Mouse (Mus musculus) heart, postnatal 10 days (tissue): ENCODE results near the gene Tmeff1. TPM values are rescaled to one million over a fixed set of nuclear protein-coding genes. Genes with fewer than 3 reads are reported as not detected.

Experiments
- DNase-seq, 2 experiments: peaks; one replicate each; pipeline ENCODE4 v3.0.0; 2021
- intact Hi-C: fragments of 180-260 bp; cut with DNase I; formaldehyde crosslinking; loops from one replicate; pipeline ENCODE4 v1.15.1; 2025
- total RNA-seq, 2 experiments: library from RNA; stranded (reverse); gene quantifications; 2 replicates each; pipeline ENCODE4 v1.2.3; 2021

The Tmeff1 gene
- 10 to 100 TPM; 22.4 to 23.3 TPM for total RNA-seq

DNA sequence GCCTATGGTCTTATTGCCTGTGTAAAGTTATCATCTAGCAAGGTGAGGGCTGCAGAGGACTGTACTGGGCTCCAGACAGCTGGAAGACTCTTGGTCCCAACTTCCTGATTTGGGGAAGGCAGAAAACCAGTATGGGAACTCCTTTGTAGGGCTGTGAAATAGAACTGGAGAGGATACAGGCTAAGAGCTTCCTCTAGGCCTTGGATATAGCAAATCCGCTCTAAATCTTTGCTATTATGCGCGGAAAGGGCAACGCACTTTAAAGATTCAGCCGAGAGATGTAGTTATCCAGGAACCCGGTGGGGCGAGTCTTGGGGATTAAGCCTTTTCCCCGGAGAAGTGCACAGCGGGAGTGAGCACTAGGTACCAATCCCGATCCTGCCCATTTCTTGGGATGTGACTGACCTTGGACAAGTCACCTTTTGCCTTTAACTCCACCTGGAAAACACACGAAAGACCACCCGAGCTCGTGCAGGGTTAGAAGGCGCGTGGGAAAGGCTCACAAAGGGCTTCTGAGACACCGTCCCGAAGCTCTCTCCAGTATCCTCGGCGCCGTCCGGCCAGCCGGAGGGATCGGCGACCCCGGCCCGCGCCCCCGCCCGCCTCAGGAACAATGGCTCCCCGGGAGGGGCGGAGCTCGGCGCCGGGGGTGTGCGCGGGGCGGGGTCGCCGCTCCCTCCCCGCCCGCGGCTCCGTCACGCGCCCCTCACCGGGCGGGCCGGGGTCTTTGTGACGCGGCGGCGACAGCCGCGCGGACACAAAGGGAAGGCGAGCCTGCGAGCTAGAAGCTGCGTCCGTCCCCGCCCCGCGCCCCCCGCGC lies at the start of gene Tmeff1:
TSS of gene Tmeff1 (plus strand) at position 754 of the 820 bp plus-strand sequence.
- intact Hi-C loops: loop anchor here (2.0 to 5.0 kb wide), 2 partner anchors 84 to 98 kb away; no protein-coding TSS in a partner anchor
- DNase-seq: peak; percentile 48 to 51

DNA sequence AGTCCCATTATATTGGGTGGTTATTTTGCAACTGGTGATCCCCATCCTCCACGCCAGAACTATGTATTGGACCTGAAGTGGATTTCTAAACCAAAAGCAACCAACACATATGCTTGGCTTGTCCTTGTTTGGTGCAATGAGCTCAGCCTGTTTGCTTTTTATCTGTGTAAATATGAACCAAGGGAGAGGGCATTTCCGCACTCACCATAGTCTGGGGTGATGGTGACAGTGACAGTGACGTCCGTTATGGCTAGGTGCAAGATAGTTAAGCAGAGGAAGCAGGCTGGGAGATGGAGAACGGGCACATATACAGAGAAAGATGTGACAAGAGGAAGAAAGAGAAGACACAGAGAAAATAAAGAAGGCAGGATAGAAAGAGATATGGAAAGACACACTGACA lies 48.7 kb upstream of the Tmeff1 start:
- intact Hi-C loops: no loop called here
- DNase-seq: no peak

DNA sequence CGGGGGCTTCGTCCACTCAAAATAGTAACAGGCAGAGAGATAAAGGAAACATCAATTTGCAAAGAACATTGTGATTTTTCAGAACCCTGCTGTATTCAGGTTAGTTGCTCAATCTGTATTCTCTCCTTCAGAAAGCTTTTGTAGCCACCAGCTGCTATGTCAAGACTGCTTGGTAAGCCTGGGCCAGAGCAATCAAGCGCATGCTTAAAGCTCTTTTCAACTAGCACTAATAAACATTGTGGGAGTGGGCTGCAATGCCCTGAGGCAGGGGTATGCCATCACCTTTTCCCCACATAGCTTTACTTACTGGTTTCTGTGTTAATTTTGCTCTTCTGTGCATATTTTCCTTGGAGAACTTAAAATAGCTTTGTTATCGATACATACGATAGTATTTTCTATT lies 48.0 kb upstream of the Tmeff1 start:
- intact Hi-C loops: no loop called here
- no peak for DNase-seq

DNA sequence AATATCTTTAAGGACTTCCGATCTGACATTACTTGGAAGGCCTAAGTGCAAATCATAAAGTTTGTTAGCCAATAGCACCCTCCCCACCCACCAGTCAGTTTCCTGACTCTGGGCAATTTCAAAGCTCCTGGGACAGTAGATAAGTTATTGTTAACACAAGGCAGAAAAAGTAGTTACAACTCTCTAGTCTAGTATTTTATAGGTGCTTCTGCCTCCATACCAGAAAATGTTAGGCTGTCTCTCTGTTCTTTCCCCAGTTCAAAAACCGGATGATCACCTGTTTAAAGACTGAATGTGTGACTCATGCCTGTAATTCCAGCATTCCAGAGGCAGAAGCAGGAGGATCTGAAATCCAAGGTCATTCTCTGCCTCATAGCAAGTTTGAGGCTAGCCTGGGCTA lies 46.4 kb upstream of the Tmeff1 start:
- intact Hi-C loops: no loop called here
- no peak for DNase-seq

DNA sequence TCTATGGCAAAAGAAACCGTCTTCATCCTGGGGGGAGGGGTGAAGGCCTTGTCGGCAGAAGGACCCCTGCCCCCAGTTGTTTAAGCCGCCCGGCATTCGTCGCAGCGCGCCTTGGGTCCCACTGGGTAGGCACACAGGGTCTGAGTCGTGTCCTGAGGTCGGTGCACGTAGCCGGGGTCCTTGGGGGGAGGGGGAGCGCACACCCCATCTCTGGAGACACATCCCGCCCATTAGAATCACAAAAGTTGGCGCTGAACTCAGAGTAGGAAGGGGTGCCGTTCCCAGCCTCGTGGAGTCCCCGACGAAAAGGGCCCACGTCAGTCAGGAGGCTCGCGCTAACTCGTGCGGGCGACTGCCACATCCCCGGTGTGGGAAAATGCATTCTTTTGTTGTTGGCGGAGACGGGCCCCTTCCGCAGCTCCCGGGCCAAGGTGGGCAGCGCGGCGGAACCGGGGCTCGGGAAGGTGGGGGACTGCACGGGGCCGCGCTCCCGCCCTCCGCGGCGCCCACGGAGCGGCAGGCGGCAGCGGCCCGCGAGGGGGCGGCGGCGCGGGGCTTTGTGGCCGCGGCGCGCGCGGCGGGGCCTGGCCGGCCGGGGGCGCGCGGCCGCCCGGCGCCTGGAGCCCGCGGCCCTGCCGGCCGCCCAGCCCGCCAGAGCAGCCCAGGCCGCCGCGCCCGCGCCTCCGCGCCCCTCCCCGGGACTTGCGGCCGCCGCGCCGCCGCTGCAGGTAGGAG lies 45.0 kb upstream of the Tmeff1 start, which contains the start of gene Msantd3:
TSS of gene Msantd3 (plus strand) at position 95 of the 735 bp plus-strand sequence.
- intact Hi-C loops: loop anchor here (2.0 to 5.0 kb wide), 3 partner anchors 37 to 127 kb away; partner anchors contain the start of gene Tex10
- DNase-seq: peak; percentile 68 to 76

DNA sequence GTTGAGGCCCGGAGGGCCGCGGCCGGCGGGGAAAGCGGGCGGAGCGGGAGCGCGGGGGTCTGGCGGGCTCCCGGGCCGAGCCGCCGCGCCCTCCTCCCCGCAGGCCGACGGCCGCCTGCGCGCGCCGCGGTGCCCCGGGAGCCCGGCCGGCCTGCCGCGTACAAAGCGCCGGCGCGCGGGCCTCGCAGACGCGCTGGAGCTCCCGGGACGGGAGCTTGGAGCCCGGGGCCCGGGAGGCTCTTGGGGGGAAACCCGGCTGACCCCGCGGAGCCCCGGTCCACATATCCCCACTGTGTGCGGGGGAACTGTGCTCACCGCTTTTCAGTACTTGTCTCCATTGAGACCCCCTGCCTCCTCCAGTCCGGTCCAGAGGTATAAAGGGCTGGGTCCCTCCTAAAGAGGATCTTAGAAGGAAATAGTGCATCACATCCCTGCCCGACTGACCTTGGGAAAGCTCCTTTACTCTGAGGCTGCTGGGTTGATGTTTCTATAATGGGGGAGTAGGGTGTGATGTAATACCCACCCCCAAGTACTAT lies 44.3 kb upstream of the Tmeff1 start:
- peak; percentile 61 to 65 for DNase-seq
- intact Hi-C loops: loop anchor here (2.0 to 5.0 kb wide), 3 partner anchors 37 to 127 kb away; partner anchors contain the start of gene Tex10

DNA sequence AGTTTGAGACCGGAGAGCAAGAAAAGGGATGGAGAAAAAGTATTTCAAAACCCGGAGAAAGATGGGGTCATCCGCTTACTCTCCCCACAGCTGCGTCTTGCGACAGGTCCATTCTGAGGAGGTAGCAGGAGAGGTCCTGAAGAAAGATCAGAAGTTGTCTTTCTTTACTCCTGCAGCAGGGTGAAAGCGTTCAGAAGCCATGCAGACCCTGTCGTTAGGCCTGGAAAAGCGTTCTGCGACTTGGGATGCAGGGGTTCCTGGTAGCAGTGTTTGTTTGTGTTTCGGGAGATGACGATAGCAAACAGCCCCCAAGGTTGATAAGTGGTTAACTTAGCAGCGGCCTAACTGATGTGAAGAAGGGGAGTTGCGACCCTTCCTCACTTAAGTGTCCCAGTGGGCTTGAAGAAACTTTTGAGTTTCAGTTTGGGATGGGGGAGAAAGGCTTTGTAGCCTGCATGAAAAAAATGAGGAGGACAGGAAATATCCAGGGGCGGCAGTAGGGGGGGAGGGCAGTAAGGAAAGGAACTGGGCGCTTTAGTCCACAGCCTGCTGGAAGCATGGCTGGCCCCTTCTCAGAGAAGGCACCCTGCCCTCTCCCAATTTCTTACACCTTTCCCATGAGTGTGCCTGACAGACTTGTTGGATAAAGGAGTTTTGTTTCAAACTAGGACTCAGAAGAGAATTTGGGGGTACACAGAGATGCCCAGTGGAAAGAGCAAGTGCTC lies 43.3 kb upstream of the Tmeff1 start:
- no peak for DNase-seq
- intact Hi-C loops: loop anchor here (2.0 to 5.0 kb wide), 3 partner anchors 36 to 126 kb away; partner anchors contain the start of gene Tex10

DNA sequence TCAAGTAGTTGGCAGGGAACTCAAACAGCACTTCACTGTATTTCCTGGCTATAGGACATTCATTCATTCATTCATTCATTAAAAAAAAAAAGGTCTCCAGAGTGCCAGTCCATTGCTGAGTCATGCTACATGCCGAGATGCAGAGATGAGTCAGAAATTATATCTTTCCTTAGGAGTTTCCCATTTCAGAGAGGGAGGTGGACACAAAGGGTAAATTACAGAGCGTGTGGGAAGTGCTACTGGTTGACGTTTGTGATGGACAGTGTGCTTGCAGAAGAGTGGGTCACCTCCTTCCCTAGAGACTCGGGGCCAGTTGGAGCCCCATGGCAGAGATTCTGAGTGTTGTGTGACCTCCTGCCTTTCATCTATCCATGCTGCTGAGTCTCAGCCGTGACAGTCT lies 42.6 kb upstream of the Tmeff1 start:
- intact Hi-C loops: loop anchor here (5.0 kb wide), 2 partner anchors 35 to 125 kb away; no protein-coding TSS in a partner anchor

DNA sequence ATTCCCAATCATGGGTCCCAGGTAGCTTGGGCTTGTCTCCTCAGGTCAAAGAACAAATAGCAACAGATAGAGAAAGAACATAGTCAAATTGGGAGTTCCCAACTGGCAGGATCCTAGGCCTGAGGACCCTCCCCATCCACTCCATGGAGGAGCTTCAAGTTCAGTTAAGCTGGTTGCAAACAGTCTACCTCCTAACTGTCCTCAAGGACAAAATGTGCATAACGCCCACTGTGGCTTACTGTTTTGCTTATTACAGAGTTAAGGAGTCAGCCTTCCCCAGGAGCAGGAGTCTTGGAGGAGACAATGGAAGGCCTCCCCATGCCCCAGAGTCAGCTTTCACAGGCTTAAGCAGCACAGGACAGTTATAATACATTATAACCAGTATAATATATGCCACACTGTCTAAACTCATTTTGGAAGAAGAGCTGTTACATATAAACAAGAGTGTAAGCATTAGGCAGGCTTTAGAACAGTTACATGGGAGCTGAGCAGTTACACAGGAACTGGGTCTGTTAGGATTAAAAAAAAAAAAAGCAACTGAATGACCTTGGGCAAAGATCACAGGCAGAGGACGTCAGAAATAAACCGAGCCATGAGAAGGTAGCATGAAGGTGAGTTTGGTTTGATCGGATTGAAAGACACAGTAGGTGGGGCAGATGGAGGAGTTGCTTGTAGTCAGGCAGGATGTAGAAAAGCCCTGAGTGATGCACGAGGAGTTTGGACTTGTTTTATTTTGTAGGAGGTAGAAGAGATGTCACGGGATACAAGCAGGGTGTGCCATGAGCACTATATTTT lies 41.7 kb upstream of the Tmeff1 start:
- no peak for DNase-seq
- intact Hi-C loops: loop anchor here (5.0 kb wide), 2 partner anchors 34 to 124 kb away; no protein-coding TSS in a partner anchor

More for the DNA sequence above, 42.6 kb upstream of the Tmeff1 start:
- peak in 1 of 2 experiments; percentile 25 for DNase-seq

DNA sequence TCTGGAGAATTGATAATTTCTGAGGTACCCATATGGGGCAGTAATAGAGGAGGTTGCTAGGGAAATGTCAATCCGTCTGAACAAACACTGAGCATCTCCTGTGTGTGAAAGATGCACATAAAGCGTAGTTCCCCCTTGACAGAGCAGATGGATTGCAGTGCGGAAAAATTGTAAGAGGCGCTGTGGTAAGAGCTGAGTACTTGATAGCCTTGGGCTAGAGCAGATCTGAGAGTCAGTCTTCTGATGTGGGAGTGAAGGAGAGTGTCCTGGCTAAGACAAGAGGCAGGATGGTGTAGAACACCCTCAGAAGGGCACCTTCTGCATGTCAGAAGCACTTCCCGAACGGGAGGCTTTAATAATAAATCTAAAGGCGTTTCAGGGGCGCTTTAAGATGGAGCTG lies 40.8 kb upstream of the Tmeff1 start:
- DNase-seq: no peak
- intact Hi-C loops: loop anchor here (5.0 kb wide), 2 partner anchors 33 to 123 kb away; no protein-coding TSS in a partner anchor

DNA sequence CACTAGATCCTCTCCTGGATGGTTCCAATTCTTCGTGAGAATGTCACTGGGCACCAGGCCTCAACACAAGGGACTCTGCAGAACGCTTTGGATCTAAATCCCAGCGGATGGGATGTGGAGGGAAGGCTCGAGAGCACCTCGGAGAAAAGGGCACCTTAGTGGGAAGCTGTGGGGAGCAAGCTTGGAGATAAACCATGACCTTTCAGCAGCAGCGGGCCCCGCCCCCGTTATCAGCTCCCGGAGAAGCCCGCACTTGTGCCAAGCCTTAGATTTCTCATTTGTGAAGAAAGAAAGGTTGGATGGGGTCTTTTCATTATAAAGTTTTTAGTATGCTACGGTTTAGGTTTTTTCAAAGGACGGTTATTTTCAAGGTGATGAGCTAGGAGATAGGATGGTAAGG lies 39.0 kb upstream of the Tmeff1 start:
- intact Hi-C loops: no loop called here
- DNase-seq: no peak

DNA sequence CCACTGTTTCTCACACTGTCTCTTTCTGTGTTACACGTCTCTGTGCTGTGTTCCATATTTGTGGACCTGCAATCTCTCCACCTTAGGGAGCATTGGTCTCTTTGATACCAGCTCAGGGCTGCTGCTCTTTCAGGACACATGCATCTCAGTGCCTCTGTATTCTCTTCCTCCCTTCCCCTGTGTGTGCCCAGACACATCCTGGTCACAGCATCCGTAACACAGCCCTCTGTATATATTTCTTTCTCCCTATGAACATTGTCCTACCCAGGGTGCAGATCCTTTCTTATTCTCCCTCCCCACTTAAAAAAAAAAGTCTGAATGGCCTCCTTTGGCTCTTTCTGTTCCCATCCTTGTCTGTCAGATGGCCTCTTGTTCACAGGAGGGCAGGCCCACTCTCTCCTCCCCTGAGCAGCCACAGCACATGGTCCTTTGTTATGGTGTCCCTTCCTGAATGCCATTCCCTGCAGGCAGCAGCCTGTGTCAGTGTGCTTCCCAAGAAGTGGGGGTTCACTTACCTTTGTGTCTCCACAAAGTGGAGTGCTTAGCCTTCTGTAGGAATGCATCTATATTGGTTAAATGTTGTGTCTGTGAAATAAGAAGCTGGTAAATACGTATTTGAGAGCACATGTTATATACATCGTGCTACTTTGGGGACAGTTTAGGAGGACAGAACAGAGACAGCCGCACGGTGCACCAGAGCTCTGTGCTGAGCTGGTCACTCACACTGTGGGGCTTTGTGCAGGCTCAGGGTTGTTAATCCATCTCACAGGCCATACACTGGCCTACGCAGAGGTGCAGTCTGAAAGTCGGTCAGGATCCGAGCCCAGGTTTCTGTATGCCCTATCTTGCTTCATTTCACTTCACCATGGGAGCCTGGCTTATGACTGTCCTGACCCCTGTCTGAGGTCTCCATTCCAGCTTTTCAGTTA lies 38.1 kb upstream of the Tmeff1 start:
- intact Hi-C loops: no loop called here
- DNase-seq: no peak

DNA sequence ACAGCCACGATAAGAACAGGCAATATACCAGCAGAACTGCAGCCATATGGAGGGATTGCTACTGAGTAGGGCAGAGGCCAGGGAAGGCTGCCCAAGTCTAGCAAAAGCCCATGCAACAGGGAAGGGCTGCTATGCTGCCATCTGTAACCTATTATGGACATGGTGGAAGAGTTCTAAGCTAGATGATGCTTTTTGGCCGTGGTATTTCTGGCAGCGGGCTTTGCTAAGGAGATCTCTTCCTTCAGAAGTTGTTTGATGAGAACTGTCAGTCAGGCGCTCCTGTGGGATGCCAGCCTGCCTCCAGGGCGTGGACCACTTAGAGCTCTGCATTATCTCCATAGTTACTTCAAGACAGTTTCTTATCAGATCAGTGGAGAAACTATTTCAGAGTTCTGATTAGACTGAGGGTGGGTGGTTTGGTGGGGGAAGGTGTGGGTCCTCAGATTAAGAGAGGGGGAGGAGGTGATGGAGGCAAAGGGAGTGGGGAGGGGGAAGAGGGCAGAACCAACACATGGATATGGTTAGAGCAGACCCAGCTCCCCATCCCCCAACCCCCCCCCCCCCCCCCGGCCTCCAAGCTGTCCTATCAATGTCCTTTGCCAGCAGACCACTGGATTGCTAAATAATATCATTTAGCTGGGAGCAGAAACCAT lies 36.5 kb upstream of the Tmeff1 start:
- DNase-seq: no peak
- intact Hi-C loops: no loop called here

DNA sequence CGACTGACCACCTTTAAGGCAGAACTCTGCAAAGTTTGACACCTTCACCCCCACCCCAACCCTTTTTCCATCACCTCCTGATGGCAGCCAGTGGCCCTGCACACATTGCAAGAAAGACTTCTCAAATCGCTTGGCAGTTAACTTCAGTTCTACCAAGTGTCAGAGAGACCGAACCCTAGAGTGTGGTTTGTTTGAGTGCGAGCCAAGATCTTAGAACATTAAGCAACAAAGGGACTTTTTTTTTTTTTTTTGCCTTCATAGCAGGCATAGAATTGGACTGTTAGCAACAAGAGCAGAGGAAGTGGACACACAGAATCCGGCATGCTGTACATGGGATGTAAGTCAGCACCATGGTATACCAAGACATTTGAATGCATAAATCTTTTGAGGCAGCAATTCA lies 35.3 kb upstream of the Tmeff1 start:
- intact Hi-C loops: no loop called here
- no peak for DNase-seq

DNA sequence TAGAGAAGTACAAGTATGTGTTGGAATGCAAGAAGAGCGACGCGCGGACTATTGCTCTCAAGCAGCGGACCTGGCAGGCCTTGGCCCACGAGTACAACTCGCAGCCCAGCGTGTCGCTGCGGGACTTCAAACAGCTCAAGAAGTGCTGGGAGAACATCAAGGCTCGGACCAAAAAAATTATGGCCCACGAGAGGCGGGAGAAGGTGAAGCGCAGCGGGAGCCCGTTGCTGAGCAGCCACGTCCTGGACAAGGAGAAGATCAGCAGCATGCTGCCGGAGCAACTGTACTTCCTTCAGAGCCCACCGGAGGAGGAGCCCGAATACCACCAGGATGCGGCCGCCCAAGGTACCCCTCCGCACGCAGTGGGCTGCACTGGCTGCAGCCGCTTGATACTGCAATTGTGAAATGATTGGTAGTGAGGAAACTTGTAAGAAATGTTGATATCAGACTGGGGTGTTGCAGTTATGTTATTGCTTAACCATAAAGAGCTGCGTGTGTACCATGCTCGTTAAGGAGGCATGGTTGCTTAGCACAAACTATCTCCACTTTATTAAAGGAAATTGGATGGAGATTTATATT lies 32.4 kb upstream of the Tmeff1 start:
- no peak for DNase-seq
- intact Hi-C loops: no loop called here

DNA sequence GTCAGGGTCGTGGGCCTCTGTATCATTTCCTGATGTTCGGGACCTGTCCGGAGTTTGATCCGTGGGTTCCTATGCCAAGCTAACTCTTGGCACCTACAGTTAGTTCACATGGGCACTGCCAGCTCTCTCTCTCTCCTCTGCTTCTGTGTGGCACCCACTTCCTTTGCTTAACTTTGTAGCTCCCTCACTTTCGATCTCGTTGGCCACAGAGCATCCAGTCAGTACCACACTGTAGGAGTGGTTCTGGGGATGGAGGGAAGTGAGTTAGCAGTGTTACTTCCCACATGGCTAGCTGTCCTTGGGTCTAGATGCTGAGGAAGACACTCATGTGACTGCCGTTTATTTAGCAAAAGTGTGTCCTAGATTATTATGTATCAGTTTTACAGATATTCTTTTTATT lies 30.8 kb upstream of the Tmeff1 start:
- intact Hi-C loops: no loop called here
- no peak for DNase-seq

DNA sequence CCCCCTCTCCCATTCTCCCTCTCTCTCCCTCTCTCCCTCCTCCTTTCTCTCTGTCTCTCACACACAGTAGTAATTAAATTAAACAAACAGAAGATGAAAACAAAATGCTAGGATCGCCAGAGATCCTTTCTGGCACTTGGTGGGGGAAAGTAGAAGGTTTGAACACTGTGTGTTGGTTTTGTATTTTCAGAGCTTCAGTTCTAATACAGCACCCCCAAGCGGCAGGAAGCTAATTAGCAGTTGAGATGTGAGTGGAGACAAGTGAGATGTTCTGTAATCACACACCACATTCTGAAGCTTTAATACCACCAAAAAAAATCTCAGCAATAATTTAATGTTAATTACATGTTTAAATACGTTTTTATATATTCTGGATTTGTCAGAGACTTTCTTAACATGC lies 29.2 kb upstream of the Tmeff1 start:
- intact Hi-C loops: no loop called here

DNA sequence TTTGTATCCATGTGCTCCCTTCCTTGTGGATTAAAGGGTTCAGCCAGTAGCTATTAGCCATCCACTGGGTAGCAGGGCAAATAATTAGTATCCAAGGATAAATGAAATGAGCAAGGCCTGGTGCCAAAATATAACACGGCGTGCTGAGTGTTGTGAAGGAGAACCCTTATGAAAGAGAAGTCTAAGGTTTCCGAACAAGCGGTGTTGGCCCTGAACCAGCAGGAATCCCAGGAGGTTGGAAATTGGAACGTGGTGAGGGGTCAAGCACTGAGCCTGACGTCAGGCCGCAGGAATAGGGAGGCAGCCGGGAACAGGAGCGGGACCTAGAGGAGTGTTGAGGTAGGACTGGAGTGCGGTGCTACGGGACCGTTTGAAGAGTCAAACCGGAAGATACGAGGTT lies 25.3 kb upstream of the Tmeff1 start:
- DNase-seq: peak in 1 of 2 experiments; percentile 22
- intact Hi-C loops: no loop called here

More for the DNA sequence above, 29.2 kb upstream of the Tmeff1 start:
- DNase-seq: peak; percentile 44 to 65
